Mouse (Mus musculus) limb, embryonic 11.5 days (tissue): ENCODE data around the gene Ypel3. TPM values are rescaled to one million over a fixed set of nuclear protein-coding genes. Genes with fewer than 3 reads are reported as not detected.

Source experiments
- ATAC-seq: fragments of 200-750 bp; cut with Nextera tagmentation; 2 replicates; pipeline ENCODE4 v1.8.0; 2017; ENCODE audit warnings: low read depth; ENCODE audit not compliant: insufficient number of reproducible peaks, low FRiP score, low TSS enrichment
- DNase-seq: peaks from one replicate; pipeline ENCODE4 v3.0.0-alpha.2; 2015; ENCODE audit warnings: low spot score
- H3K27ac ChIP-seq: fragments of 300-500 bp; sonication (generic); replicated peaks from 2 replicates; pipeline ENCODE4 v1.5.1; 2014; ENCODE audit warnings: low read depth, mild to moderate bottlenecking, low read length
- H3K27me3 ChIP-seq: fragments of 300-500 bp; sonication (generic); 2 replicates; pipeline ENCODE4 v1.6.1; 2014; ENCODE audit warnings: mild to moderate bottlenecking, low read length, mixed read lengths; ENCODE audit not compliant: control insufficient read depth, insufficient read depth
- H3K36me3 ChIP-seq: fragments of 300-500 bp; sonication (generic); 2 replicates; pipeline ENCODE4 v1.6.1; 2014; ENCODE audit warnings: mild to moderate bottlenecking, low read length, moderate library complexity, mixed read lengths; ENCODE audit not compliant: control insufficient read depth, insufficient read depth
- H3K4me1 ChIP-seq: fragments of 300-500 bp; sonication (generic); 2 replicates; pipeline ENCODE4 v1.6.1; 2014; ENCODE audit warnings: low read length, mixed read lengths; ENCODE audit not compliant: control insufficient read depth, insufficient read depth
- H3K4me2 ChIP-seq: fragments of 300-500 bp; sonication (generic); 2 replicates; pipeline ENCODE4 v1.6.1; 2014; ENCODE audit warnings: low read depth, mild to moderate bottlenecking, moderate library complexity; ENCODE audit not compliant: severe bottlenecking
- H3K4me3 ChIP-seq: fragments of 300-500 bp; sonication (generic); 2 replicates; pipeline ENCODE4 v1.5.1; 2014; ENCODE audit warnings: low read depth, low read length
- H3K9ac ChIP-seq: fragments of 300-500 bp; sonication (generic); 2 replicates; pipeline ENCODE4 v1.6.1; 2014; ENCODE audit warnings: mild to moderate bottlenecking, low read length
- H3K9me3 ChIP-seq: fragments of 300-500 bp; sonication (generic); 2 replicates; pipeline ENCODE4 v1.6.1; 2016; ENCODE audit warnings: low read length; ENCODE audit not compliant: control insufficient read depth
- WGBS: fragments of 180-500 bp; shearing (Covaris S2); extraction: QIAGEN DNeasy Blood & Tissue Kit; methylation state at CpG from one replicate; pipeline ENCODE4 v1.1.7; 2014; 5-methylcytosine and 5-hydroxymethylcytosine counted together
- polyA plus RNA-seq: library from polyadenylated mRNA; unstranded; fragments of >200 nt; fragmentation: Nextera tagmentation; extraction: Ambion mirVana; gene quantifications from 2 replicates; pipeline ENCODE4 v1.2.1, GENCODE M21; 2014

Ypel3 gene
- polyA plus RNA-seq, 1 experiment from 2014 or later: 112 TPM

- peak overlapping the region; percentile 74 for H3K4me3 ChIP-seq
- peak overlapping the region; percentile 96 for H3K27ac ChIP-seq
- ATAC-seq (no peak; the same call in none of the 2 replicates), DNase-seq (no peak)
- H3K4me2 ChIP-seq: peak overlapping the region; percentile 53
- H3K4me1 ChIP-seq: peaks cover 19% of the 10 kb centered on the region
- H3K9ac ChIP-seq: peak overlapping the region; percentile 35; the same call in 1 of the 2 replicates
- no peaks in the 10 kb centered on the region for H3K27me3 ChIP-seq
- peaks cover 39% of the 10 kb centered on the region for H3K36me3 ChIP-seq
- H3K9me3 ChIP-seq: no peaks in the 10 kb centered on the region
- WGBS: 31% methylated on average over 11 of the region's 11 CpGs
Observed at GRCm38 (mm10) chr7:126792721-126793443, 16.1 kb downstream of the Ypel3 start.

DNA sequence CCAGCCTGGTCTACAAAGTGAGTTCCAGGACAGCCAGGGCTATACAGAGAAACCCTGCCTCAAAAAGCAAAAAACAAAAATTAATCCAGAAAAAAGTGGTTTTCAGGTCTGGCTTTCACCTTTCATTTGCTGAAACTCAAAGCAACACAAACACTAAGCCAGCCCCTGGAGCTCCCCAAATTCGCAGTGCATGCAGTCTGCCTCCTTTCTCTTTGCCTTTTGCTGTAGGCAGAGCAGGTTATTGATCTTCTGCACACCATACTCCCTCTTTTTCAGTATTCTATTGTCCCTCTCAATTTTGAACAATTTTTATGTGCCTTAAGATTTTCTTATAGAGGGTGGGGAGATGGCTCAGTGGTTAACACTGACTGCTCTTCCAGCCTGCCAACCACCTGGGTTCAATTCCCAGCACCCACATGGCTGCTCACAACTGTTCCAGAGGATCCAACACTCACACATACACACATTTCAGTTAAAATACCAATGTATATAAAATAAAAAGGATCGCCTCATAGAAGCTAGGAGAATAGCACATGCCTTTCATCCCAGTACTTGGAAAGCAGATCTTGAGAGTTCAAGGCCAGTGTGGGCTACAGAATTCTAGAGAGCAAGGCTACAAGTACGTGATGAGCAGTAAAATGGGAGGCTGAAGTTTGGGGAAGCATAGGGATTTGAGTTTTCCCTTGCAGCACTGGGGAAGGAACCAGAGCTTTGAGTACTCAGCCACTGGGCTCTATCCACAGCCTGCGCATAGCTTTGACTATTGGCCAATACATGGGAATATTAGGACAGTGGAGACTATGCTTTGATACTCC is 16.9 kb downstream of the Ypel3 start:
- 75% methylated on average over 4 of the region's 4 CpGs for WGBS
- ATAC-seq (no peak), DNase-seq (no peak)
- Histone ChIP-seq H3K9ac (no peak overlapping the region), H3K4me1 (peaks cover 23% of the 10 kb centered on the region), H3K4me2 (peak overlapping the region; percentile 15; the same call in 1 of the 2 replicates), H3K27me3 (no peaks in the 10 kb centered on the region), H3K27ac (no peak overlapping the region), H3K36me3 (peaks cover 31% of the 10 kb centered on the region), H3K9me3 (no peaks in the 10 kb centered on the region), H3K4me3 (no peak overlapping the region)

DNA sequence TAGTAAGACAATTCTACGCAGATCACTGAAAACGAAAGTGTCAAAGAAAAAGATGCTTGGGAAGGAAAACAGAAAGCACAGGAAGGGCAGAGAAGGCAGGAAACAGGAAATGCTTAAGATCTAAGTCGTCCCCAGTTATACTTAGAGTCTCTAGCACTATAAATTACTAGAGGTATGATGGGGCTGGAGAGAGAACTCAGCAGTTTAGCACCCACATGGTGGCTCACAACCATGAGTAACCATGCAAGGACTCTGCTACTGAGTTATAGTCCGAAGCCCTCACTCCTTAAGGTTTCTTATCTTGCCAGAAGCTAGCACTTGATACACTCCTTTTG is 17.5 kb downstream of the Ypel3 start:
- no peak overlapping the region for H3K9ac ChIP-seq
- WGBS: 78% methylated on average over 4 of the region's 4 CpGs
- ATAC-seq (no peak), DNase-seq (no peak)
- no peak overlapping the region for H3K27ac ChIP-seq
- H3K4me2 ChIP-seq: no peak overlapping the region
- peaks cover 23% of the 10 kb centered on the region for H3K4me1 ChIP-seq
- no peaks in the 10 kb centered on the region for H3K9me3 ChIP-seq
- H3K4me3 ChIP-seq: no peak overlapping the region
- H3K36me3 ChIP-seq: peaks cover 27% of the 10 kb centered on the region
- no peaks in the 10 kb centered on the region for H3K27me3 ChIP-seq

- Histone ChIP-seq H3K9ac (no peak overlapping the region), H3K9me3 (no peaks in the 10 kb centered on the region), H3K4me2 (no peak overlapping the region), H3K4me3 (no peak overlapping the region), H3K27me3 (no peaks in the 10 kb centered on the region), H3K27ac (no peak overlapping the region), H3K4me1 (peaks cover 31% of the 10 kb centered on the region), H3K36me3 (peaks cover 18% of the 10 kb centered on the region)
- ATAC-seq (no peak), DNase-seq (no peak)
- 86% methylated on average over 16 of the region's 16 CpGs for WGBS
Observed at GRCm38 (mm10) chr7:126795387-126796317, 18.9 kb downstream of the Ypel3 start.

DNA sequence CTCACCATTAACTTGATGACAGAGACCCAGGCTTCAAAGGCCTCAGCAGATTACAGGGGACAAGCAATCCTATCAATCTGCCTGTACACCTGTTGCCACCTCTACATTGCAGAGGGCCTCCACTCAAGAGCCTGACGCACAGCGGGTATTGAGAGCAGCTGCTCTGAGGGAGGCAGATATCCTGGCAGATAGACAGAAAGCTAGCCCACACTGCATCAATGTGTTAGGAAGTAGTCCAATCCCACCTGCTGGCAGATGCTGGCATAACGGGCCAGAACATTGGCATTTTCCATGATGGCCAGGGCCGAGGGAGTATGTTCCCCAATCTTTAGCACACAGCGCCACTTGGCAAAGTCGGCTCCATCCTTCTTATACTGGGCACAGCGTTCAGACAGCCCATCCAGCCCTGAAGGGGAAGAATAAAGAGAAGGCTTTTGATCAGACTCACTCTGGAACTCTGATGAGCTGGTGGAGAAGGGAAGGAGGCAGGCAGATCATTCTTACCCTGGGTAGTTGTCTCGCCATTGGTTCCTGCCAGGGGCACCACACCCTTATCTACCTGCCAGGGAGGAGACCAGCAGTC is 19.7 kb downstream of the Ypel3 start:
- H3K27ac ChIP-seq: no peak overlapping the region
- no peak overlapping the region for H3K9ac ChIP-seq
- H3K4me2 ChIP-seq: no peak overlapping the region; the same call in 1 of the 2 replicates
- H3K4me3 ChIP-seq: no peak overlapping the region
- WGBS: 87% methylated on average over 8 of the region's 8 CpGs
- ATAC-seq: no peak
- peak; percentile 55 for DNase-seq
- no peaks in the 10 kb centered on the region for H3K27me3 ChIP-seq
- H3K36me3 ChIP-seq: peaks cover 20% of the 10 kb centered on the region
- H3K4me1 ChIP-seq: peaks cover 31% of the 10 kb centered on the region
- H3K9me3 ChIP-seq: no peaks in the 10 kb centered on the region

GRCm38 (mm10) chr7:126797411-126798126 is 20.8 kb downstream of the Ypel3 start, which contains the start of gene Fam57b:
Fam57b (plus strand) TSS chr7:126797668.
- ATAC-seq (no peak), DNase-seq (no peak)
- 45% methylated on average over 21 of the region's 21 CpGs for WGBS
- H3K9me3 ChIP-seq: no peaks in the 10 kb centered on the region
- H3K36me3 ChIP-seq: peaks cover 20% of the 10 kb centered on the region
- H3K4me1 ChIP-seq: peaks cover 30% of the 10 kb centered on the region
- H3K27ac ChIP-seq: peak within 1 kb of the TSS; percentile 81; the same call in 1 of the 2 replicates
- H3K4me3 ChIP-seq: peak within 1 kb of the TSS; percentile 76
- H3K9ac ChIP-seq: peak within 1 kb of the TSS; percentile 77
- H3K27me3 ChIP-seq: no peaks in the 10 kb centered on the region
- H3K4me2 ChIP-seq: peak within 1 kb of the TSS; percentile 92

- Histone ChIP-seq H3K9me3 (no peaks in the 10 kb centered on the region), H3K4me1 (peaks cover 25% of the 10 kb centered on the region), H3K27ac (peak overlapping the region; percentile 81), H3K4me3 (peak overlapping the region; percentile 76), H3K27me3 (no peaks in the 10 kb centered on the region), H3K4me2 (peak overlapping the region; percentile 92), H3K36me3 (peaks cover 20% of the 10 kb centered on the region), H3K9ac (peak overlapping the region; percentile 77)
- no peak for ATAC-seq
- no peak for DNase-seq
- under 1% methylated on average over 40 of the region's 40 CpGs for WGBS
Observed at GRCm38 (mm10) chr7:126798127-126799049, 21.6 kb downstream of the Ypel3 start.
